Mouse (Mus musculus): ENCODE data around the gene Adgrg3. TPM values are rescaled to one million over a fixed set of nuclear protein-coding genes. Genes with fewer than 3 reads are reported as not detected.
A peak's percentile ranks its signal among the peaks of the same experiment; 100 is the strongest.
"Not testable (repeated sequence)": the region's sequence is repeated elsewhere in the genome, so short reads cannot be mapped to it uniquely, and the experiment has no call there.

The Adgrg3 gene
- total RNA-seq, 1 experiment from 2014 or later = 156 TPM

GRCm38 (mm10) chr8:95020293-95020777 lies 2.8 kb downstream of the Adgrg3 start:
- ATAC-seq (replicated peaks; ENCODE audit: low read depth, poor library complexity, severe bottlenecking) = peak; percentile 68

- no peak; the same call in 1 of the 2 replicates for ATAC-seq (replicated peaks; ENCODE audit: low read depth, poor library complexity, severe bottlenecking)
Measured at GRCm38 (mm10) chr8:95020821-95021220, 3.3 kb downstream of the Adgrg3 start.

GRCm38 (mm10) chr8:95023201-95023600 lies 5.7 kb downstream of the Adgrg3 start:
- ATAC-seq (replicated peaks; ENCODE audit: low read depth, poor library complexity, severe bottlenecking) = no peak

- ATAC-seq (replicated peaks; ENCODE audit: low read depth, poor library complexity, severe bottlenecking) = no peak
Measured at GRCm38 (mm10) chr8:95024387-95024786, 6.9 kb downstream of the Adgrg3 start.

GRCm38 (mm10) chr8:95025421-95025820 lies 7.9 kb downstream of the Adgrg3 start:
- no peak for ATAC-seq (replicated peaks; ENCODE audit: low read depth, poor library complexity, severe bottlenecking)

GRCm38 (mm10) chr8:95028391-95028790 lies 10.9 kb downstream of the Adgrg3 start:
- ATAC-seq (replicated peaks; ENCODE audit: low read depth, poor library complexity, severe bottlenecking) = not testable (repeated sequence)

GRCm38 (mm10) chr8:95037106-95037925 lies 19.8 kb downstream of the Adgrg3 start:
- ATAC-seq (replicated peaks; ENCODE audit: low read depth, poor library complexity, severe bottlenecking) = peak; percentile 87

GRCm38 (mm10) chr8:95041883-95042784 lies 24.6 kb downstream of the Adgrg3 start:
- ATAC-seq (replicated peaks; ENCODE audit: low read depth, poor library complexity, severe bottlenecking) = no peak

- ATAC-seq (replicated peaks; ENCODE audit: low read depth, poor library complexity, severe bottlenecking) = no peak
Measured at GRCm38 (mm10) chr8:95044811-95045210, 27.3 kb downstream of the Adgrg3 start.

GRCm38 (mm10) chr8:95046982-95047381 lies 29.5 kb downstream of the Adgrg3 start:
- peak; percentile 91 for ATAC-seq (replicated peaks; ENCODE audit: low read depth, poor library complexity, severe bottlenecking)

GRCm38 (mm10) chr8:95047884-95048680 lies 30.6 kb downstream of the Adgrg3 start:
- no peak for ATAC-seq (replicated peaks; ENCODE audit: low read depth, poor library complexity, severe bottlenecking)

GRCm38 (mm10) chr8:95049636-95050035 lies 32.1 kb downstream of the Adgrg3 start:
- ATAC-seq (replicated peaks; ENCODE audit: low read depth, poor library complexity, severe bottlenecking) = peak; percentile 52; the same call in 1 of the 2 replicates

GRCm38 (mm10) chr8:95054438-95054837 lies 36.9 kb downstream of the Adgrg3 start:
- ATAC-seq (replicated peaks; ENCODE audit: low read depth, poor library complexity, severe bottlenecking) = no peak

GRCm38 (mm10) chr8:95054927-95055510 lies 37.5 kb downstream of the Adgrg3 start, which contains the start of gene Drc7:
Drc7 (plus strand) TSS chr8:95055103.
- peak; percentile 48 for ATAC-seq (replicated peaks; ENCODE audit: low read depth, poor library complexity, severe bottlenecking)

GRCm38 (mm10) chr8:95056414-95056813 lies 38.9 kb downstream of the Adgrg3 start:
- no peak for ATAC-seq (replicated peaks; ENCODE audit: low read depth, poor library complexity, severe bottlenecking)

GRCm38 (mm10) chr8:95058661-95059060 lies 41.2 kb downstream of the Adgrg3 start:
- peak; percentile 62 for ATAC-seq (replicated peaks; ENCODE audit: low read depth, poor library complexity, severe bottlenecking)

GRCm38 (mm10) chr8:95059812-95060533 lies 42.5 kb downstream of the Adgrg3 start:
- peak; percentile 15 for ATAC-seq (replicated peaks; ENCODE audit: low read depth, poor library complexity, severe bottlenecking)

- no peak for ATAC-seq (replicated peaks; ENCODE audit: low read depth, poor library complexity, severe bottlenecking)
Measured at GRCm38 (mm10) chr8:95064531-95064930, 47.0 kb downstream of the Adgrg3 start.

GRCm38 (mm10) chr8:95067582-95067981 lies 50.1 kb downstream of the Adgrg3 start:
- peak; percentile 79 for ATAC-seq (replicated peaks; ENCODE audit: low read depth, poor library complexity, severe bottlenecking)
